Mouse (Mus musculus): Measurements from ENCODE around the gene 1110065P20Rik. TPM values are rescaled to one million over a fixed set of nuclear protein-coding genes. Genes with fewer than 3 reads are reported as not detected.

Gene 1110065P20Rik
- 84.5 and 117 TPM in 2 replicates for polyA plus RNA-seq (2021; fragmentation: Nextera tagmentation)
- long read RNA-seq, experiment 1, transcript 1110065P20Rik-203 (2 exons, 659 nt) = major isoform, 10 of 27 reads
- long read RNA-seq, experiment 1, transcript 1110065P20Rik-204 (3 exons, 762 nt) = minor isoform, 8 of 27 reads
- long read RNA-seq, experiment 1, partial matches to known transcripts = 1 of 27 reads
- long read RNA-seq, experiment 1, other reads (novel, unspliced or antisense) = 4 of 27 reads
- long read RNA-seq, experiment 2, transcript 1110065P20Rik-204 (3 exons, 762 nt) = minor isoform, 17 of 69 reads
- long read RNA-seq, experiment 2, transcript 1110065P20Rik-205 (1 exons, 1,251 nt) = minor isoform, 7 of 69 reads
- long read RNA-seq, experiment 2, transcript 1110065P20Rik-203 (2 exons, 659 nt) = major isoform, 38 of 69 reads
- long read RNA-seq, experiment 2, partial matches to known transcripts = 1 of 69 reads
- long read RNA-seq, experiment 2, other reads (novel, unspliced or antisense) = 5 of 69 reads

GRCm38 (mm10) chr4:124850933-124851658, at the start of gene 1110065P20Rik:
Gene 1110065P20Rik, minus strand, starts transcription at chr4:124851196.

DNA sequence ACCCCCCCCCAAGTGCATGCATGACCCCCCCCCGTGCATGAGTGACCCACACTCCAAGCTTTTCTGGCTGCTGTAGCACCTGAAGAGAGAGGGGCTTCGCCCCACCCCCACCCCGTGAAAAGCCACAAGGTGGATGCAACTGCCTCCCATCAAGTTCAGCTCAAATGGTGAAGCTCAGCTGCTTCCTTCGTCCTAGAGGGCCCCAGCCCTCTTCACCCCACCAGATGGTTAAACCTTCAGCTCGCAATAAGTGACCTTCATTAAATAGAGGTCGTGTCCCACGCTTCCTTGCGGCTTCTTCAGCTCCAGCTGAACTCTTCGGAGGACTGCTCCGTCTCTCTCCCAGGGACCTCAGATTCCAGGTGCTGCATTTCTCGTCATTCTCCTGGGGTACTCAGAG, 29.6 kb upstream of the 1110065P20Rik start, which contains the start of gene Epha10:
Gene Epha10, plus strand, starts transcription at position 301 of the 400 bp plus-strand sequence.

GRCm38 (mm10) chr4:124861283-124862188, 10.5 kb upstream of the 1110065P20Rik start, which contains the start of gene Maneal:
Gene Maneal, minus strand, starts transcription at chr4:124862171.

DNA sequence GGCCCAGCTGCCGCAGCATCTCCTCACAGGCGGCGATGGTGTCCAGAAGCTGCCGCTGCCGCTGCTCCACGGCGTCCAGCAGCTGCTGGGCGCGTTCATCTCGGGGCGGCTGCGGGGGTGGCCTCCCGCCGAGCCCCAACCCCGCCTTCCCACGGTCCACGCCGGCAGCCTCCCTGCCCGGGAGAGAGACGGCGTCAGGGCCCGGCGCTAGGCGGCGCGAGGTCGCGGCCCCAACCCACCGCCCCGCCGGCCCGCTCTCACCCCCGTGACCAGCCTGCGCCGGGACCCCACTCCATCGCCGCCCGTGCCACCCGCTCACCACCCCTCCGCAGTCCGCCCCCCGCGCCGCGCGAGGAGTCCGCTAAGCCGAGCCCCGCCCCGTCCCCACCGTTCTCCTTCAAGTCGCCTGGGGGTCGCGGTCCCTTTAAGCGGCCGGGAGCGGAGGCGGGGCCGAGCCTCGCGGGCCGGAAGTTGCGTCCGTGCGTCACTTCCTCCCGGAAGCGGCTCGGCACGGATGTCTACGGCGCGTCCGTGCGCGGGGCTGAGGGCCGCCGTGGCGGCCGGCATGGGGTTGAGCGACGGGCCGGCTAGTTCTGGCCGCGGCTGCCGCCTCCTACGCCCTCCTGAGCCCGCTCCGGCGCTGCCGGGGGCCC, 609 bp downstream of the 1110065P20Rik start, which contains the start of gene Yrdc:
Gene Yrdc, plus strand, starts transcription at position 419 of the 653 bp plus-strand sequence.

GRCm38 (mm10) chr4:124801552-124802308, 49.3 kb downstream of the 1110065P20Rik start, which contains the start of gene Mtf1:
Gene Mtf1, plus strand, starts transcription at chr4:124802104.

Other genes with a start within 250 kb of the 1110065P20Rik start
- not detected in 2 replicates for gene 3100002H09Rik, start 240.4 kb downstream of the 1110065P20Rik start, polyA plus RNA-seq (2021; fragmentation: Nextera tagmentation)
- 3.9 and 5.1 TPM in 2 replicates for gene Pou3f1, start 194.4 kb downstream of the 1110065P20Rik start, polyA plus RNA-seq (2021; fragmentation: Nextera tagmentation)
- 30.2 and 34.0 TPM in 2 replicates for gene Utp11, start 157.6 kb downstream of the 1110065P20Rik start, polyA plus RNA-seq (2021; fragmentation: Nextera tagmentation)
- gene Fhl3, start 150.5 kb downstream of the 1110065P20Rik start, polyA plus RNA-seq (2021; fragmentation: Nextera tagmentation) = 0.60 and 0.63 TPM in 2 replicates
- 39.4 and 41.9 TPM in 2 replicates for gene Sf3a3, start 136.4 kb downstream of the 1110065P20Rik start, polyA plus RNA-seq (2021; fragmentation: Nextera tagmentation)
- gene Inpp5b, start 109.3 kb downstream of the 1110065P20Rik start, polyA plus RNA-seq (2021; fragmentation: Nextera tagmentation) = 5.7 and 6.1 TPM in 2 replicates
- 10.3 and 13.4 TPM in 2 replicates for gene Mtf1, start 49.1 kb downstream of the 1110065P20Rik start, polyA plus RNA-seq (2021; fragmentation: Nextera tagmentation)
- gene Yrdc, start 517 bp downstream of the 1110065P20Rik start, polyA plus RNA-seq (2021; fragmentation: Nextera tagmentation) = 5.0 and 49.2 TPM in 2 replicates
- 8.9 and 11.2 TPM in 2 replicates for gene Maneal, start 11.0 kb upstream of the 1110065P20Rik start, polyA plus RNA-seq (2021; fragmentation: Nextera tagmentation)
- gene Epha10, start 29.7 kb upstream of the 1110065P20Rik start, polyA plus RNA-seq (2021; fragmentation: Nextera tagmentation) = 2.3 and 7.8 TPM in 2 replicates
- gene 9930104L06Rik, start 85.9 kb upstream of the 1110065P20Rik start, polyA plus RNA-seq (2021; fragmentation: Nextera tagmentation) = 3.9 and 5.8 TPM in 2 replicates
- 2.2 and 2.5 TPM in 2 replicates for gene Cdca8, start 88.1 kb upstream of the 1110065P20Rik start, polyA plus RNA-seq (2021; fragmentation: Nextera tagmentation)
- 4.1 and 14.0 TPM in 2 replicates for gene Rspo1, start 135.2 kb upstream of the 1110065P20Rik start, polyA plus RNA-seq (2021; fragmentation: Nextera tagmentation)
- 27.4 and 28.7 TPM in 2 replicates for gene Gnl2, start 165.4 kb upstream of the 1110065P20Rik start, polyA plus RNA-seq (2021; fragmentation: Nextera tagmentation)
- gene Dnali1, start 214.5 kb upstream of the 1110065P20Rik start, polyA plus RNA-seq (2021; fragmentation: Nextera tagmentation) = 0.83 and 0.96 TPM in 2 replicates
- 7.4 and 7.6 TPM in 2 replicates for gene Snip1, start 215.5 kb upstream of the 1110065P20Rik start, polyA plus RNA-seq (2021; fragmentation: Nextera tagmentation)
- 153 and 165 TPM in 2 replicates for gene Meaf6, start 233.9 kb upstream of the 1110065P20Rik start, polyA plus RNA-seq (2021; fragmentation: Nextera tagmentation)

All from left cerebral cortex, adult 6 months (tissue).